Mouse (Mus musculus) neural tube, embryonic 15.5 days (tissue): ENCODE data around the gene Fcer2a. TPM values are rescaled to one million over a fixed set of nuclear protein-coding genes. Genes with fewer than 3 reads are reported as not detected.

Experiments used
- ATAC-seq: fragments of 200-750 bp; cut with Nextera tagmentation; 2 replicates; pipeline ENCODE4 v1.8.0; 2017; ENCODE audit warnings: mild to moderate bottlenecking, moderate TSS enrichment, moderate library complexity; ENCODE audit not compliant: low FRiP score
- H3K27ac ChIP-seq: fragments of 300-500 bp; sonication (generic); replicated peaks from 2 replicates; pipeline ENCODE4 v1.5.1; 2015; ENCODE audit warnings: mild to moderate bottlenecking, inconsistent platforms
- H3K27me3 ChIP-seq: fragments of 300-500 bp; sonication (generic); replicated peaks from 2 replicates; pipeline ENCODE4 v1.6.1; 2015; ENCODE audit warnings: inconsistent platforms
- H3K36me3 ChIP-seq: fragments of 300-500 bp; sonication (generic); 2 replicates; pipeline ENCODE4 v1.6.1; 2015; ENCODE audit warnings: inconsistent platforms
- H3K4me1 ChIP-seq: fragments of 300-500 bp; sonication (generic); 2 replicates; pipeline ENCODE4 v1.6.1; 2015; ENCODE audit warnings: inconsistent platforms
- H3K4me2 ChIP-seq: fragments of 300-500 bp; sonication (generic); 2 replicates; pipeline ENCODE4 v1.6.1; 2015; ENCODE audit warnings: inconsistent platforms, mild to moderate bottlenecking, moderate library complexity
- H3K4me3 ChIP-seq: fragments of 300-500 bp; sonication (generic); replicated peaks from 2 replicates; pipeline ENCODE4 v1.5.1; 2015; ENCODE audit warnings: mild to moderate bottlenecking, inconsistent platforms
- H3K9ac ChIP-seq: fragments of 300-500 bp; sonication (generic); replicated peaks from 2 replicates; pipeline ENCODE4 v1.6.1; 2015; ENCODE audit warnings: mild to moderate bottlenecking, inconsistent platforms
- H3K9me3 ChIP-seq: fragments of 300-500 bp; sonication (generic); replicated peaks from 2 replicates; pipeline ENCODE4 v1.6.1; 2016; ENCODE audit warnings: inconsistent platforms
- WGBS: fragments of 180-500 bp; shearing (Covaris S2); methylation state at CpG from one replicate; pipeline ENCODE4 v1.1.7; 2015; ENCODE audit warnings: mixed read lengths; 5-methylcytosine and 5-hydroxymethylcytosine counted together
- polyA plus RNA-seq: library from polyadenylated mRNA; unstranded; fragments of >200 nt; fragmentation: Nextera tagmentation; extraction: Ambion mirVana; gene quantifications from 2 replicates; pipeline ENCODE4 v1.2.1, GENCODE M21; 2015

Fcer2a gene
- polyA plus RNA-seq, 1 experiment from 2014 or later = 0.35 TPM

DNA sequence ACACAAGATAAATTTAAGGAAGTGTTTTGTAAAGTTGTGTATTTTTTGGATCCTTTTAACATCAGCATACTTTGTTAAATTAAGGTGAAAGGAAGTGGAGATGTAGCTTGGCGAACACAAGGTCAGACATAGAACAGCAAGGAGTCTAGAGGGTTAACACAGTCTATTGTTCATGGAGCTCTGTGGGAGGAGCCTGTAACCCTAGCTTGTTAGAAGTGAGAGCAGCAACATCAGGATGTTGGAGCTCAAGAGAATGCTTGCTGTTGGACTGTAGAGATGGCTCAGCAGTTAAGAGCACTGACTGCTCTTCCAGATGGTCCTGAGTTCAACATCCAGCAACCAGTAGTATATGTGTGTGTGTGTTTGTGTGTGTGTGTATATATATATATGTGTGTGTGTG lies 45.0 kb downstream of the Fcer2a start:
- no peaks in the 10 kb centered on the region for H3K27me3 ChIP-seq
- H3K4me2 ChIP-seq = no peak overlapping the region
- H3K27ac ChIP-seq = no peak overlapping the region
- ATAC-seq = no peak
- WGBS = 42% methylated on average over 1 of the region's 1 CpGs
- H3K9me3 ChIP-seq = no peaks in the 10 kb centered on the region
- no peaks in the 10 kb centered on the region for H3K36me3 ChIP-seq
- H3K4me1 ChIP-seq = no peaks in the 10 kb centered on the region
- H3K4me3 ChIP-seq = no peak overlapping the region
- H3K9ac ChIP-seq = no peak overlapping the region

DNA sequence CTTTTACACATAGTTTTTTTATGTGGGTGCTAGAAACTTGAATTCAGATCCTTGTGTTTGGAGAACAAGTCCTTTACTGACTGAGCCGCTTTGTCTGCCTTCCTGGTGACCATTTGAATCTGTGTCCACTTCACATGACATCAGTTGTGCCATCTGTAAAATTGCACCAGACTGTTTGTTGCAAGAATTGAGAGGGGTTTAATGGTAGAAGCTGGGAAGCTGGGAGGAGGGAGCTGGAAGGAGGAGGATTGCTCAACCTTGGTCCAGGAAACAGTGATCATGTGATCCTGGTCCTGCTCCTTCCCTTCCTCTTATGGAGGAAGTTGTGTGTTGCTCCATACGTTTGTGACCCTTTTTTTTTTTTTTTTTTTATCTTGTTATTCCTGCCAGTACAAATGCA lies 45.7 kb downstream of the Fcer2a start:
- H3K36me3 ChIP-seq = no peaks in the 10 kb centered on the region
- H3K27me3 ChIP-seq = no peaks in the 10 kb centered on the region
- H3K4me2 ChIP-seq = no peak overlapping the region
- no peaks in the 10 kb centered on the region for H3K9me3 ChIP-seq
- ATAC-seq = no peak
- no peak overlapping the region for H3K4me3 ChIP-seq
- no peaks in the 10 kb centered on the region for H3K4me1 ChIP-seq
- H3K27ac ChIP-seq = no peak overlapping the region
- 81% methylated on average over 2 of the region's 2 CpGs for WGBS
- no peak overlapping the region for H3K9ac ChIP-seq

DNA sequence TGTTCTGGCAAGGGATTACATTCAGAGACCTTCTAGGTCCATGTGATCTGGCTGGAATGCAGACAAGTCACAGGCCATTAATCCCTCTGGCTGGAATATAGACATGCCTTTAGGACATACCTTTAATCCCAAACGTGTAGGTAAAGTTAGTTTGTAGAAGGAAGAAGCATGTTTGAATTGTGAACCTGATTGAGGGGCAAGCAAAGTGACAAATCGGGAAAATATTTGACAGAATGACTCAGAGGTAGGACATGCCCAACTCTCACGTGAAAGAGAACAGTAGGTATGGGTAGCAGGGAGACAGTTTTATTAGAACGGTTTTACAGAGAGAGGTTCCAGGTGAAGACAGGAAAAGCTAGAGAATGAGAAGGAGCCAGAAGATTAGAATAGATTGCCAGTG lies 46.4 kb downstream of the Fcer2a start:
- H3K4me2 ChIP-seq = no peak overlapping the region
- H3K4me1 ChIP-seq = no peaks in the 10 kb centered on the region
- no peak overlapping the region for H3K27ac ChIP-seq
- no peak overlapping the region for H3K9ac ChIP-seq
- no peaks in the 10 kb centered on the region for H3K9me3 ChIP-seq
- ATAC-seq = no peak
- H3K4me3 ChIP-seq = no peak overlapping the region
- no peaks in the 10 kb centered on the region for H3K36me3 ChIP-seq
- no peaks in the 10 kb centered on the region for H3K27me3 ChIP-seq
- WGBS = 84% methylated on average over 4 of the region's 4 CpGs

DNA sequence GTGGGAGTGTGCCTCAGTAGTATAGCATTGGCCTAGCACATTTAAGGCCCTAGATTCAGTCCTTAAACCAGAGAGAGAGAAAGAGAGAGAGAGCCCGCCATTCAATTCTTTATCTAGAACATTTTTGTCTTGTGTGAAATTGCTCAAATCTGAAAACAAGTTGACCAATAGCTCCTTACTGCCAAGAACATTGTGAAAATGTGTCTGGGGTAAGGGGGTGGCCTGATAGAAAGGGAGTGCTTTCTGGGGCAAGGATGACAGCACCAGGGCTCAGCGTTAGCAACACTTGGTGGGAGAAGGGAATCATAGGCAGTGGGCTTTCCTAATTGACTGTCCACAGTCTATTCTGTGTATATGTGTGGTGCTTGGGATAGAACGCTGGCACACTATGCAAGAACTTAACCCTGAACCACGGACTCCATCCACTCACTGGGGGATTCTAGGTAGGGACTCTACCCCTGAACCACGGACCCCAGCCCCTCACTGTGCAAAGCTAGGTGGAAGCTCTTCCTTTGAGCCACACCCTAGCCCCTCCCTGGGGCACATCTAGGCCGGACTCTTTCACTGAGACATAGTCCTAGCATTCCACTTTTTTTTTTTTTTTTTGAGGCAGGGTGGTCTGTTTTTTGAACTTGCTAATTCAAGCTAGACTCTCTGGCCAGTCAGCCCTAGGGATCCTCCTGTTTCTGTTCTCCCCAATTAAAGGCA lies 47.0 kb downstream of the Fcer2a start:
- no peak overlapping the region for H3K9ac ChIP-seq
- 88% methylated on average over 6 of the region's 6 CpGs for WGBS
- no peak for ATAC-seq
- no peaks in the 10 kb centered on the region for H3K27me3 ChIP-seq
- no peaks in the 10 kb centered on the region for H3K9me3 ChIP-seq
- H3K4me3 ChIP-seq = no peak overlapping the region
- H3K4me1 ChIP-seq = no peaks in the 10 kb centered on the region
- no peaks in the 10 kb centered on the region for H3K36me3 ChIP-seq
- no peak overlapping the region for H3K4me2 ChIP-seq
- no peak overlapping the region for H3K27ac ChIP-seq

DNA sequence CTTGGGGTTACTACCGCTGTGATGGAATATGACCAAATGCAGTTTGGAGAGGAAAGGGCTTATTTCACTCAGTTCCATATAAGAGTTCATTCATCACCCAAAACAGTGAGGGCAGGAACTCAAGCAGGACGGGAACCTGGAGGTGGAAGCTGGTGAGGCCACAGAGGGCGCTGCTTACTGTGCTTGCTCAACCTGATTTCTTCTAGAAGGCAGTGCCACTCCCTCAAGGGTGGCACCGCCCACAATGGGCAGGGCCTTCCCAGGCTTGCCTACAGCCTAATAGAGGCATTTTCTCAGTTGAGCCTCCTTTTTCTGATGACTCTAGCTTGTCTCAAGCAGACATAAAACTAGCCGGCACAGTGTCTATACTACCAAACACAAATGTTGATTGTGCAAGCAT lies 48.2 kb downstream of the Fcer2a start:
- Histone ChIP-seq H3K36me3 (no peaks in the 10 kb centered on the region), H3K9ac (no peak overlapping the region), H3K27me3 (no peaks in the 10 kb centered on the region), H3K27ac (no peak overlapping the region), H3K4me1 (no peaks in the 10 kb centered on the region), H3K9me3 (no peaks in the 10 kb centered on the region), H3K4me3 (no peak overlapping the region), H3K4me2 (no peak overlapping the region)
- WGBS = 26% methylated on average over 5 of the region's 5 CpGs
- ATAC-seq = no peak

Other genes with a start within 250 kb of the Fcer2a start
- gene Pex11g, start 226.5 kb downstream of the Fcer2a start, polyA plus RNA-seq = 4.0 and 5.7 TPM in 2 replicates
- gene Tex45, start 223.3 kb downstream of the Fcer2a start, polyA plus RNA-seq = 0.50 and 0.61 TPM in 2 replicates
- 62.7 and 64.3 TPM in 2 replicates for gene Zfp358, start 201.0 kb downstream of the Fcer2a start, polyA plus RNA-seq
- gene Mcoln1, start 193.7 kb downstream of the Fcer2a start, polyA plus RNA-seq = 97.7 and 106 TPM in 2 replicates
- 42.5 and 44.3 TPM in 2 replicates for gene Pnpla6, start 178.8 kb downstream of the Fcer2a start, polyA plus RNA-seq
- gene C330021F23Rik, start 126.2 kb downstream of the Fcer2a start, polyA plus RNA-seq = 0.52 and 0.56 TPM in 2 replicates
- gene Camsap3, start 106.9 kb downstream of the Fcer2a start, polyA plus RNA-seq = 37.6 and 41.3 TPM in 2 replicates
- gene Xab2, start 72.9 kb downstream of the Fcer2a start, polyA plus RNA-seq = 46.2 and 50.4 TPM in 2 replicates
- gene Pet100, start 72.6 kb downstream of the Fcer2a start, polyA plus RNA-seq = 86.0 and 90.1 TPM in 2 replicates
- gene Pcp2, start 68.6 kb downstream of the Fcer2a start, polyA plus RNA-seq = 0.11 and 0.82 TPM in 2 replicates
- 40.9 and 66.3 TPM in 2 replicates for gene Stxbp2, start 63.2 kb downstream of the Fcer2a start, polyA plus RNA-seq
- 0.27 and 0.56 TPM in 2 replicates for gene Retn, start 38.4 kb downstream of the Fcer2a start, polyA plus RNA-seq
- gene Mcemp1, start 28.4 kb downstream of the Fcer2a start, polyA plus RNA-seq = 0.23 and 0.28 TPM in 2 replicates
- 21.7 and 22.8 TPM in 2 replicates for gene Fcor, start 21.8 kb downstream of the Fcer2a start, polyA plus RNA-seq
- 53.5 and 58.3 TPM in 2 replicates for gene Trappc5, start 17.9 kb downstream of the Fcer2a start, polyA plus RNA-seq
- not detected in 2 replicates for gene Clec4g, start 26.5 kb upstream of the Fcer2a start, polyA plus RNA-seq
- 0.28 TPM in 1 of 2 replicates, not detected in the other for gene Cd209a, start 54.8 kb upstream of the Fcer2a start, polyA plus RNA-seq
- 0.10 TPM in 1 of 2 replicates, not detected in the other for gene Cd209e, start 160.1 kb upstream of the Fcer2a start, polyA plus RNA-seq
- gene Cd209d, start 184.4 kb upstream of the Fcer2a start, polyA plus RNA-seq = not detected in 2 replicates
- gene Cd209b, start 232.7 kb upstream of the Fcer2a start, polyA plus RNA-seq = not detected in 2 replicates